Mouse (Mus musculus): Measurements from ENCODE around the gene Slit1. TPM values are rescaled to one million over a fixed set of nuclear protein-coding genes. Genes with fewer than 3 reads are reported as not detected.
A peak's percentile ranks its signal among the peaks of the same experiment; 100 is the strongest.

Gene Slit1
- polyA plus RNA-seq, 1 experiment from 2014 or later, result 0.35 TPM

DNA sequence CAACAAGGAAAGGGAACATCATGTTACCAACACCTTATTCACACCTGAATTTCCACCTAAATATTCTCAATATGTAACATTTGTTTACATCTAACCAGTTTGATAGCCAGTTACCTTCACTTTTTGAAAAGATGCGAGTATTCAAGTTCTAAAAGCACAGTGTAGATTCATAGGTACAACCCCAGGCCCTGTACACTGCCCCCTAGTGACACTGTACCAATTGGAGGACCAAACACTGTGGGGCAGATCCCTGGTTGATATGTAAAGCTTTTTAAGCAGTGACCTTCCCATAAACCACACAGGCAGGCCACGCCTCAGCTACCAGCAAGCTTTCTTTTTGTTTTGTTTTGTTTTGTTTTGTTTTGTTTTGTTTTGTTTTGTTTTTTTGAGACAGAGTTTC is 57.3 kb downstream of the Slit1 start:
- no peak overlapping the region for H3K9ac ChIP-seq (ENCODE audit: low read depth, low read length)
- H3K27me3 ChIP-seq (replicated peaks; ENCODE audit: control insufficient read depth, insufficient read depth, low read length), result no peaks in the 10 kb centered on the region
- 91% methylated on average over 2 of the region's 2 CpGs for WGBS
- no peak overlapping the region for H3K4me3 ChIP-seq (ENCODE audit: low read depth, low read length)
- no peak overlapping the region for H3K4me2 ChIP-seq (replicated peaks; ENCODE audit: low read depth)
- no peak for ATAC-seq
- no peaks in the 10 kb centered on the region for H3K36me3 ChIP-seq (ENCODE audit: control insufficient read depth, insufficient read depth)
- H3K9me3 ChIP-seq (ENCODE audit: control insufficient read depth), result no peaks in the 10 kb centered on the region
- H3K27ac ChIP-seq (ENCODE audit: low read depth, low read length), result no peak overlapping the region
- H3K4me1 ChIP-seq (replicated peaks; ENCODE audit: control insufficient read depth, insufficient read depth, low read length), result no peaks in the 10 kb centered on the region
- peak; percentile 29; the same call in 1 of the 2 replicates for TF ChIP-seq CTCF (IDR thresholded peaks at IDR 0.05; ENCODE audit: low read depth)

DNA sequence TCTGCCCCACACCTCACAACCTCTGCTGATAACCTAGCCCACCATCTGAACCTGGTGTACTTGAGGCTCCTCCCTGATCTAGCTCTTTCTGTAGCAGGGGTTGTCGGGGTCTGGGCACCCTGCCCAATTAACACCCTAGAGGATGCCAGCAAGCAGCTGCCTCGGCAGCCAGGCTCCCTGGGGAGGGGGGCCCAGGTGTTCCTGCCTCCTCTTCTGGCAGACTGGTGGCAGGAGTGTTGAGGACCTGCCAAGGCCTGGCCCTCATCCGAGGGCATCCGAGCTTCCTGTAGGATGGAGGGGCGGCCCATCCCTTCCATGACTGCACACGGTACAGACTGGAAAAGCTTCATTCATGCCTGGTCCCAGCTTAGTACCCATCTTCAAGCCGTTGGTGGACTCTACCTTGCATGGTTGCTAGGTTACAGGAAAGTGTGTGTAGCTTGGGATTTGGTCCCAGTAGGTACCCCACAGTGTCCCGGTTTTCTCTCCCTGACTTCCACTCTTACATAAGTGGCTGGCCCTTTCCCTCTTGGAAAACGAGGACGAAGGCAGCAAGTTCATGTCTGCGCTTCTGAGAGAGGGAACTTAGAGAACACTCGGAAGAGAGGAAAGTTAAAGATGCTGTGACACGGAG is 57.9 kb downstream of the Slit1 start:
- TF ChIP-seq CTCF (IDR thresholded peaks at IDR 0.05; ENCODE audit: low read depth), result no peak
- ATAC-seq, result no peak
- no peaks in the 10 kb centered on the region for H3K27me3 ChIP-seq (replicated peaks; ENCODE audit: control insufficient read depth, insufficient read depth, low read length)

DNA sequence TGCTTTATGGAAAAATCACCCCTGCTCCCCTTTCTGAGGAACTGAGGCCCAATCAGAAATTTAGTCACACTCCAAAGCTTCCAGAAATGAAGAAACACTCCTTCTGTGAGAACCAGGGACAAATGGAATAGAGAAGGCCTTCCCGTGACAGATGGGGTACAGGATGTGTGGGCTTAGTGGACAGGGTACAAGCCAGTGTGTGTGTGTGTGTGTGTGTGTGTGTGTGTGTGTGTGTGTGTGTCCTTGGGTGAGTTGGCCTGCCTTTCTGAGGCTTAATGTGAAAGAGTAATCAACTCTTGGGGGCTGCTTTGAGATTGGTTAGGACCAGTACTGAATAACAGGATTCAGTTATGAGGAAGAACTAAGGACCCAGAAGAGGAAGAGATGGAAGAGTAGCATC is 58.6 kb downstream of the Slit1 start:
- no peak overlapping the region for H3K4me2 ChIP-seq (replicated peaks; ENCODE audit: low read depth)
- ATAC-seq, result no peak
- TF ChIP-seq CTCF (IDR thresholded peaks at IDR 0.05; ENCODE audit: low read depth), result no peak
- no peaks in the 10 kb centered on the region for H3K4me1 ChIP-seq (replicated peaks; ENCODE audit: control insufficient read depth, insufficient read depth, low read length)
- no peaks in the 10 kb centered on the region for H3K9me3 ChIP-seq (ENCODE audit: control insufficient read depth)
- no peak overlapping the region for H3K4me3 ChIP-seq (ENCODE audit: low read depth, low read length)
- H3K36me3 ChIP-seq (ENCODE audit: control insufficient read depth, insufficient read depth), result no peaks in the 10 kb centered on the region
- H3K27ac ChIP-seq (ENCODE audit: low read depth, low read length), result no peak overlapping the region
- WGBS, result 63% methylated on average over 1 of the region's 1 CpGs
- H3K9ac ChIP-seq (ENCODE audit: low read depth, low read length), result no peak overlapping the region
- H3K27me3 ChIP-seq (replicated peaks; ENCODE audit: control insufficient read depth, insufficient read depth, low read length), result no peaks in the 10 kb centered on the region

More for the DNA sequence above, 57.9 kb downstream of the Slit1 start:
- no peak overlapping the region for H3K27ac ChIP-seq (ENCODE audit: low read depth, low read length)
- no peaks in the 10 kb centered on the region for H3K4me1 ChIP-seq (replicated peaks; ENCODE audit: control insufficient read depth, insufficient read depth, low read length)
- H3K4me3 ChIP-seq (ENCODE audit: low read depth, low read length), result no peak overlapping the region
- no peak overlapping the region for H3K9ac ChIP-seq (ENCODE audit: low read depth, low read length)
- no peaks in the 10 kb centered on the region for H3K36me3 ChIP-seq (ENCODE audit: control insufficient read depth, insufficient read depth)
- H3K9me3 ChIP-seq (ENCODE audit: control insufficient read depth), result no peaks in the 10 kb centered on the region
- WGBS, result 75% methylated on average over 13 of the region's 13 CpGs
- no peak overlapping the region for H3K4me2 ChIP-seq (replicated peaks; ENCODE audit: low read depth)

DNA sequence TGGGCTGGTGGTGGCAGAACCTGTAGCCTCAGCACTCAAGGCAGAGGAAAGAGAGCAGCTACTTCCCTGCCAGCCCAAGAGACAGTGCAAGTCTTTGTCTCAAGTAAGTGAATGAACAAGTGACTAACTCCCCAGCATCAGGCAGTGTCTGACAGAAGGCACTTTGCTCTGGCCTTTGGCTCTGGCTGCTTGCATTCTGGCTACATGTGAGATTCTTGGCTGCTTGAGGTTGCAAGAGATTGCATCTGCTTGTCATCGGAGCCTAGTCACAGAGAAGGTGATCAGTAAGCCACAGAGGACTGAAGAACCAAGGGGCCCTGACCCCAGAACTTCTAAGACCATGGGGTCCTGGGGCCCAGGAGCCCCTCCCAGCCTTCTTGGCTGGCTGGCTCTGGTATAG is 59.5 kb downstream of the Slit1 start:
- TF ChIP-seq CTCF (IDR thresholded peaks at IDR 0.05; ENCODE audit: low read depth), result no peak
- Histone ChIP-seq H3K4me2 (replicated peaks; ENCODE audit: low read depth) (no peak overlapping the region), H3K9me3 (ENCODE audit: control insufficient read depth) (no peaks in the 10 kb centered on the region), H3K4me1 (replicated peaks; ENCODE audit: control insufficient read depth, insufficient read depth, low read length) (no peaks in the 10 kb centered on the region), H3K27me3 (replicated peaks; ENCODE audit: control insufficient read depth, insufficient read depth, low read length) (0 out of 2 replicates have a peak, but pooled peaks cover 3% of the 10 kb centered on the region), H3K27ac (ENCODE audit: low read depth, low read length) (no peak overlapping the region), H3K9ac (ENCODE audit: low read depth, low read length) (no peak overlapping the region), H3K4me3 (ENCODE audit: low read depth, low read length) (no peak overlapping the region), H3K36me3 (ENCODE audit: control insufficient read depth, insufficient read depth) (no peaks in the 10 kb centered on the region)
- 88% methylated on average over 1 of the region's 1 CpGs for WGBS
- no peak for ATAC-seq

DNA sequence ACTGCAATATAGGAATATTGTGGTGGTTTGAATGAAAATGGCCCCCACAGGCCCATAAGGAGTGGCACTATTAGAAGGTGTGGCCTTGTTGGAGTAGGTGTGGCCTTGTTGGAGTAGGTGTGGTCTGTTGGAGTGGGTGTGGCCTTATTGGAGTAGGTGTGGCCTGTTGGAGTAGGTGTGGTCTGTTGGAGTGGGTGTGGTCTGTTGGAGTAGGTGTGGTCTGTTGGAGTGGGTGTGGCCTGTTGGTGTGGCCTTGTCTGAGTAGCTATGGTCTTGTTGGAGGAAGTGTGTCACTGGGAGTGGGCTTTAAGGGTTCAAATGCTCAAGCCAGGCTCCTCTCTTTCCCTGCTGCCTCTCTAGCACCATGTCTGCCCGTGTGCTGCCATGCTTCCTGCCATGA is 63.2 kb downstream of the Slit1 start:
- Histone ChIP-seq H3K4me2 (replicated peaks; ENCODE audit: low read depth) (no peak overlapping the region), H3K27ac (ENCODE audit: low read depth, low read length) (no peak overlapping the region), H3K27me3 (replicated peaks; ENCODE audit: control insufficient read depth, insufficient read depth, low read length) (0 out of 2 replicates have a peak, but pooled peaks cover 3% of the 10 kb centered on the region), H3K4me1 (replicated peaks; ENCODE audit: control insufficient read depth, insufficient read depth, low read length) (no peaks in the 10 kb centered on the region), H3K9me3 (ENCODE audit: control insufficient read depth) (no peaks in the 10 kb centered on the region), H3K4me3 (ENCODE audit: low read depth, low read length) (no peak overlapping the region), H3K9ac (ENCODE audit: low read depth, low read length) (no peak overlapping the region), H3K36me3 (ENCODE audit: control insufficient read depth, insufficient read depth) (no peaks in the 10 kb centered on the region)
- 73% methylated on average over 1 of the region's 1 CpGs for WGBS
- no peak for ATAC-seq
- no peak for TF ChIP-seq CTCF (IDR thresholded peaks at IDR 0.05; ENCODE audit: low read depth)

DNA sequence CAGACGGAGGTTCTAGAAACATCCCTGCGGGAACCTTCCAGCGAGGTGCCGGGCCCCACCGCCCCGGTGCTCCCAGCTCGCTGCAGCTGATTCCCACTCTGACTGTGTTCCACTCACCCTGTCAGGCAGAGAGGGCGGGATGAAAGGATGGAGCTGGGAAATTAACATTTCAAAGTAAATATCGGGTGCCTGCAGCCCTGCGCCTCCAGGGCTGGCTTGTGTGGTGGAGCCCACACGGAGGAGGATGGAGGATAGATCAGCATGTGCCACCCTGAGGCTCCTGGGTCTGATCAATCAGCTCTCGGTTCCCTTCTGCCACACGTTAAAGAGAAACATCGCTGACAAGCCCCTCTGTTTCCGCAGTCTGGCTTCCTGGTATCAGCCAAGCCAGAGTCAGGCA is 64.4 kb downstream of the Slit1 start:
- H3K9me3 ChIP-seq (ENCODE audit: control insufficient read depth), result no peaks in the 10 kb centered on the region
- TF ChIP-seq CTCF (IDR thresholded peaks at IDR 0.05; ENCODE audit: low read depth), result no peak
- 0 out of 2 replicates have a peak, but pooled peaks cover 3% of the 10 kb centered on the region for H3K27me3 ChIP-seq (replicated peaks; ENCODE audit: control insufficient read depth, insufficient read depth, low read length)
- H3K9ac ChIP-seq (ENCODE audit: low read depth, low read length), result no peak overlapping the region
- WGBS, result 31% methylated on average over 15 of the region's 15 CpGs
- ATAC-seq, result no peak
- no peak overlapping the region for H3K27ac ChIP-seq (ENCODE audit: low read depth, low read length)
- H3K4me2 ChIP-seq (replicated peaks; ENCODE audit: low read depth), result no peak overlapping the region
- no peak overlapping the region for H3K4me3 ChIP-seq (ENCODE audit: low read depth, low read length)
- no peaks in the 10 kb centered on the region for H3K36me3 ChIP-seq (ENCODE audit: control insufficient read depth, insufficient read depth)
- H3K4me1 ChIP-seq (replicated peaks; ENCODE audit: control insufficient read depth, insufficient read depth, low read length), result no peaks in the 10 kb centered on the region

Measured in intestine, postnatal 0 days (tissue).